Mouse (Mus musculus): Measurements from ENCODE around the gene Gm8082. TPM values are rescaled to one million over a fixed set of nuclear protein-coding genes. Genes with fewer than 3 reads are reported as not detected.
"Not testable (repeated sequence)": the region's sequence is repeated elsewhere in the genome, so short reads cannot be mapped to it uniquely, and the experiment has no call there.

Gm8082 gene
- total RNA-seq (2017): not detected in 2 replicates

DNA sequence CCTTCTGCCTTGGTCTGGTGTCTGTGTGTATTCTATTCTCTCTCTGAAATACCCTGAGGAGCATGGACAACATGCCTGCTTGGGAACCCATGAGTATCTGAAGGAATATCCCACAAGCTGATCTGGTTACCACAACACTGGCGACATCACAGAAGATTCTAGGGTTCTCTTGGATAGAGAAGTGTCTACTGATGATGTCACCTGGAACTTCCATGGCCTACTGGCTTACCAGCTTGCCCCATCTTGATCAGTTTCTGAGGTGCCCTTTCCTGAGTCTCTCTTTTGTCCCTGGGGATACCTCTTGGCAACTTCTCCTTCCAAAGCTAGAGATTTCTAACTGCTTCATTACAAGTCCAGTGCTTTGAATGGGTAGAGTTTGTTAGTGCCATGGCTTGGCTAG, at the start of gene Gm8082:
TSS of gene Gm8082 (minus strand) at position 101 of the 400 bp plus-strand sequence.
- not testable (repeated sequence) for ATAC-seq (replicated peaks; ENCODE audit: low read depth, poor library complexity, severe bottlenecking)

- not testable (repeated sequence) for ATAC-seq (replicated peaks; ENCODE audit: low read depth, poor library complexity, severe bottlenecking)
Observed at GRCm38 (mm10) chr14:43015528-43015927, 22.1 kb upstream of the Gm8082 start, which contains the start of gene Gm10376. Gene Gm10376, minus strand, starts transcription at chr14:43015628.

Other genes starting within 250 kb of the Gm8082 start
- not detected in 2 replicates for gene Gm3015, start 224.8 kb downstream of the Gm8082 start, total RNA-seq (2017)
- gene Gm10377, start 195.6 kb downstream of the Gm8082 start, total RNA-seq (2017): not detected in 2 replicates
- not detected in 2 replicates for gene Gm21977, start 140.1 kb downstream of the Gm8082 start, total RNA-seq (2017)
- gene Gm10376, start 22.0 kb upstream of the Gm8082 start, total RNA-seq (2017): not detected in 2 replicates
- not detected in 2 replicates for gene Gm8094, start 83.0 kb upstream of the Gm8082 start, total RNA-seq (2017)
- not detected in 2 replicates for gene Gm8104, start 107.0 kb upstream of the Gm8082 start, total RNA-seq (2017)
- not detected in 2 replicates for gene Gm7233, start 186.2 kb upstream of the Gm8082 start, total RNA-seq (2017)
- gene Gm8122, start 241.7 kb upstream of the Gm8082 start, total RNA-seq (2017): not detected in 2 replicates

All from common myeloid progenitor, adult 5-6 weeks (primary cell).